Comparison of ENCODE assay signal across 8 mouse cellular contexts in genomic region chr8:15729075-15729474, GRCm38 (mm10).
DNase-seq lines count a peak whose midpoint lies in the region; ATAC-seq and TF ChIP-seq lines count a peak whose summit lies in the region.
"Had no signal": no experiment of that assay in that cellular context is flagged by ENCODE, and none has a peak within 500 bp of the region (broad histone marks: within the 10 kb centered on the region; RNA-seq: fewer than 3 reads in every experiment).

No protein-coding gene starts in this region.

- no peaks in the 10 kb centered on the region for H3K36me3 ChIP-seq in MEL (ENCODE audit: control insufficient read depth in 1 of 2, insufficient read depth in 2 of 2, low read length in 2 of 2)
- H3K36me3 ChIP-seq in embryonic facial prominence, embryonic 14.5 days (ENCODE audit: control insufficient read depth, insufficient read depth, low read length), result no peaks in the 10 kb centered on the region
- H3K36me3 ChIP-seq in hindbrain, postnatal 0 days (ENCODE audit: insufficient read depth, low read length), result no peaks in the 10 kb centered on the region
- H3K36me3 ChIP-seq in midbrain, postnatal 0 days (ENCODE audit: insufficient read depth, low read length), result no peaks in the 10 kb centered on the region

- no peaks in the 10 kb centered on the region for H3K4me1 ChIP-seq in MEL (ENCODE audit: control insufficient read depth in 1 of 2, insufficient read depth in 2 of 2, low read length in 2 of 2)
- no peaks in the 10 kb centered on the region for H3K4me1 ChIP-seq in embryonic facial prominence, embryonic 14.5 days (ENCODE audit: control insufficient read depth, insufficient read depth, low read length)
- no peaks in the 10 kb centered on the region for H3K4me1 ChIP-seq in hindbrain, postnatal 0 days (ENCODE audit: insufficient read depth, low read length)
- no peaks in the 10 kb centered on the region for H3K4me1 ChIP-seq in midbrain, postnatal 0 days (ENCODE audit: insufficient read depth, low read length)

- H3K27me3 ChIP-seq in MEL (ENCODE audit: control insufficient read depth in 1 of 2, insufficient read depth in 2 of 2, low read length in 2 of 2), result no peaks in the 10 kb centered on the region
- H3K27me3 ChIP-seq in embryonic facial prominence, embryonic 14.5 days (replicated peaks; ENCODE audit: control insufficient read depth, insufficient read depth, low read length), result no peaks in the 10 kb centered on the region
- H3K27me3 ChIP-seq in hindbrain, postnatal 0 days (ENCODE audit: insufficient read depth, low read length), result no peaks in the 10 kb centered on the region
- no peaks in the 10 kb centered on the region for H3K27me3 ChIP-seq in midbrain, postnatal 0 days (ENCODE audit: insufficient read depth, low read length)

- H3K4me3 ChIP-seq in MEL (ENCODE audit: control insufficient read depth in 1 of 2, insufficient read depth in 1 of 2, low read depth in 2 of 2, low read length in 2 of 2), result no peak overlapping the region
- no peak overlapping the region for H3K4me3 ChIP-seq in embryonic facial prominence, embryonic 14.5 days (ENCODE audit: low read depth, low read length)
- no peak overlapping the region for H3K4me3 ChIP-seq in hindbrain, postnatal 0 days (ENCODE audit: low read length)
- no peak overlapping the region for H3K4me3 ChIP-seq in midbrain, postnatal 0 days (ENCODE audit: low read depth, low read length)
- H3K4me3 ChIP-seq: erythroblast, embryonic 14.5 days had no signal

- no peak overlapping the region for H3K9ac ChIP-seq in MEL (ENCODE audit: control insufficient read depth, low read depth, low read length, poor library complexity, severe bottlenecking)
- H3K9ac ChIP-seq in embryonic facial prominence, embryonic 14.5 days (ENCODE audit: low read depth, low read length), result no peak overlapping the region
- no peak overlapping the region for H3K9ac ChIP-seq in hindbrain, postnatal 0 days (replicated peaks; ENCODE audit: low read length)
- H3K9ac ChIP-seq in midbrain, postnatal 0 days (replicated peaks; ENCODE audit: low read length, poor library complexity, severe bottlenecking), result no peak overlapping the region

- no peaks in the 10 kb centered on the region for H3K79me2 ChIP-seq in MEL (ENCODE audit: control insufficient read depth, insufficient read depth, low read length, poor library complexity)

- DNase-seq in MEL (ENCODE audit: low read depth, low spot score), result peak; percentile 2
- DNase-seq in adrenal gland, postnatal 10 days, result peak; percentile 79
- peak; percentile 47 for DNase-seq in embryonic facial prominence, embryonic 14.5 days (ENCODE audit: low spot score)
- peak; percentile 80 for DNase-seq in hindbrain, postnatal 0 days (ENCODE audit: low spot score)
- peak; percentile 35 for DNase-seq in left cerebral cortex, adult 8-10 months (ENCODE audit: low spot score in 2 of 2)
- peak; percentile 75 for DNase-seq in midbrain, postnatal 0 days (ENCODE audit: low spot score)

- TF ChIP-seq EP300 in MEL (IDR thresholded peaks at IDR 0.05; ENCODE audit: low read depth in 1 of 2, low read length in 2 of 2), result no peak

- ATAC-seq in embryonic facial prominence, embryonic 14.5 days (ENCODE audit: low read depth), result no peak
- ATAC-seq in hindbrain, postnatal 0 days, result no peak
- no peak for ATAC-seq in midbrain, postnatal 0 days (ENCODE audit: low FRiP score)
- no peak for ATAC-seq in erythroblast, adult 5-6 weeks (replicated peaks; ENCODE audit: low FRiP score, poor library complexity, severe bottlenecking)

- no peak for TF ChIP-seq RAD21 in MEL (IDR thresholded peaks at IDR 0.05; ENCODE audit: low read depth, low read length)

- H3K27ac ChIP-seq in MEL (ENCODE audit: control insufficient read depth, low read depth, low read length), result no peak overlapping the region
- no peak overlapping the region for H3K27ac ChIP-seq in embryonic facial prominence, embryonic 14.5 days (replicated peaks; ENCODE audit: low read depth, low read length)
- H3K27ac ChIP-seq in hindbrain, postnatal 0 days, result no peak overlapping the region
- H3K27ac ChIP-seq in midbrain, postnatal 0 days (ENCODE audit: low read depth, low read length), result no peak overlapping the region

- no peak overlapping the region for H3K4me2 ChIP-seq in embryonic facial prominence, embryonic 14.5 days (ENCODE audit: low read depth, low read length)
- H3K4me2 ChIP-seq in hindbrain, postnatal 0 days (ENCODE audit: low read depth, low read length), result no peak overlapping the region
- H3K4me2 ChIP-seq in midbrain, postnatal 0 days (ENCODE audit: low read depth, low read length, poor library complexity, severe bottlenecking), result no peak overlapping the region

- TF ChIP-seq CTCF in MEL (IDR thresholded peaks at IDR 0.05 in 2 of 3, conservative IDR thresholded peaks at IDR 0.05 in 1 of 3; ENCODE audit: control insufficient read depth in 1 of 3, insufficient read depth in 1 of 3, low read depth in 2 of 3, low read length in 3 of 3, poor library complexity in 1 of 3, severe bottlenecking in 1 of 3), result peak in 2 of 3 experiments; percentile 9 to 45; a peak in 3 of 6 replicates
- TF ChIP-seq CTCF in hindbrain, postnatal 0 days (IDR thresholded peaks at IDR 0.05; ENCODE audit: low read depth), result peak; percentile 78
- peak; percentile 74 for TF ChIP-seq CTCF in midbrain, postnatal 0 days (IDR thresholded peaks at IDR 0.05)

- no peak for TF ChIP-seq POLR2A in MEL (IDR thresholded peaks at IDR 0.05; ENCODE audit: control insufficient read depth in 1 of 2, insufficient read depth in 1 of 2, low read depth in 1 of 2, low read length in 2 of 2, poor library complexity in 1 of 2)

- WGBS in embryonic facial prominence, embryonic 14.5 days, result 27% methylated on average over 1 of the region's 1 CpGs
- WGBS in hindbrain, postnatal 0 days, result 7% methylated on average over 1 of the region's 1 CpGs
- WGBS in midbrain, postnatal 0 days, result 9% methylated on average over 1 of the region's 1 CpGs

- H3K9me3 ChIP-seq in MEL (replicated peaks; ENCODE audit: insufficient read depth, low read length), result no peaks in the 10 kb centered on the region
- H3K9me3 ChIP-seq in embryonic facial prominence, embryonic 14.5 days (ENCODE audit: control insufficient read depth, low read length), result no peaks in the 10 kb centered on the region
- H3K9me3 ChIP-seq in hindbrain, postnatal 0 days (ENCODE audit: low read length), result no peaks in the 10 kb centered on the region
- H3K9me3 ChIP-seq in midbrain, postnatal 0 days (ENCODE audit: low read length), result no peaks in the 10 kb centered on the region

TF ChIP-seq in MEL, 35 proteins besides CTCF, POLR2A, EP300 and RAD21:
- TF ChIP-seq TBP (IDR thresholded peaks at IDR 0.05; ENCODE audit: low read depth, low read length) (no peak), TCF12 (IDR thresholded peaks at IDR 0.05; ENCODE audit: low read depth, low read length) (no peak), ZMIZ1 (IDR thresholded peaks at IDR 0.05; ENCODE audit: low read depth, low read length) (no peak), GATA1 (IDR thresholded peaks at IDR 0.05; ENCODE audit: low read depth, low read length) (no peak), POLR2AphosphoS2 (IDR thresholded peaks at IDR 0.05; ENCODE audit: low read length) (no peak), TAL1 (IDR thresholded peaks at IDR 0.05; ENCODE audit: low read length) (no peak), POLR2AphosphoS5 (IDR thresholded peaks at IDR 0.05; ENCODE audit: borderline replicate concordance, low read depth, low read length) (no peak), MXI1 (IDR thresholded peaks at IDR 0.05; ENCODE audit: low read depth, low read length) (no peak), ELF1 (IDR thresholded peaks at IDR 0.05; ENCODE audit: low read depth, low read length) (no peak), HCFC1 (IDR thresholded peaks at IDR 0.05; ENCODE audit: low read depth, low read length) (no peak), MAZ (IDR thresholded peaks at IDR 0.05; ENCODE audit: low read depth, low read length) (no peak), ZNF384 (IDR thresholded peaks at IDR 0.05; ENCODE audit: low read depth, low read length) (no peak)

Comparison
In these comparisons a context has a peak if more than half of its experiments do, and no peak if none do; other contexts are left out.
1. DNase-seq: peak in every context shown above with its lines; median percentile 80 in hindbrain, postnatal 0 days; 79 in adrenal gland, postnatal 10 days; 75 in midbrain, postnatal 0 days; 47 in embryonic facial prominence, embryonic 14.5 days; 35 in left cerebral cortex, adult 8-10 months; 2 in MEL.
2. CTCF ChIP-seq: peak in every context shown above with its lines; median percentile 78 in hindbrain, postnatal 0 days; 74 in midbrain, postnatal 0 days; 27 in MEL.